Mouse (Mus musculus): ENCODE results near the gene Gm10352. TPM values are rescaled to one million over a fixed set of nuclear protein-coding genes. Genes with fewer than 3 reads are reported as not detected.
"Not testable (repeated sequence)": the region's sequence is repeated elsewhere in the genome, so short reads cannot be mapped to it uniquely, and the experiment has no call there.

Gene Gm10352
- not detected in 2 replicates for polyA plus RNA-seq (2014; fragmentation: Nextera tagmentation; extraction: Ambion mirVana)

GRCm38 (mm10) chrY:2900689-2901088 is at the start of gene Gm10352:
Gm10352 (plus strand) TSS chrY:2900989.
- not testable (repeated sequence) for H3K9me3 ChIP-seq (replicated peaks; ENCODE audit: control insufficient read depth, low read length); DNase-seq (ENCODE audit: low spot score)

GRCm38 (mm10) chrY:2932282-2932681 is 31.5 kb downstream of the Gm10352 start, which contains the start of gene Gm29289:
Gm29289 (plus strand) TSS chrY:2932582.
- H3K9me3 ChIP-seq (replicated peaks; ENCODE audit: control insufficient read depth, low read length); H3K9ac ChIP-seq (replicated peaks; ENCODE audit: low read length); H3K4me1 ChIP-seq (ENCODE audit: control insufficient read depth, insufficient read depth, low read length); DNase-seq (ENCODE audit: low spot score); ATAC-seq (replicated peaks; ENCODE audit: insufficient number of reproducible peaks, low FRiP score, low TSS enrichment, low read depth); H3K27ac ChIP-seq (replicated peaks; ENCODE audit: low read depth, low read length); H3K36me3 ChIP-seq (replicated peaks; ENCODE audit: control insufficient read depth, insufficient read depth, low read depth, low read length); H3K4me2 ChIP-seq (ENCODE audit: low read depth, low read length); H3K27me3 ChIP-seq (ENCODE audit: control insufficient read depth, insufficient read depth, low read length); H3K4me3 ChIP-seq (ENCODE audit: low read depth, low read length): not testable (repeated sequence)
- no CpG with 5 or more reads among the region's 9 CpGs for WGBS

More at GRCm38 (mm10) chrY:2900689-2901088, at the start of gene Gm10352:
- H3K27me3 ChIP-seq (ENCODE audit: control insufficient read depth, insufficient read depth, low read length); ATAC-seq (replicated peaks; ENCODE audit: insufficient number of reproducible peaks, low FRiP score, low TSS enrichment, low read depth); H3K36me3 ChIP-seq (replicated peaks; ENCODE audit: control insufficient read depth, insufficient read depth, low read depth, low read length); H3K27ac ChIP-seq (replicated peaks; ENCODE audit: low read depth, low read length); H3K4me2 ChIP-seq (ENCODE audit: low read depth, low read length); H3K4me1 ChIP-seq (ENCODE audit: control insufficient read depth, insufficient read depth, low read length); H3K4me3 ChIP-seq (ENCODE audit: low read depth, low read length); H3K9ac ChIP-seq (replicated peaks; ENCODE audit: low read length): not testable (repeated sequence)
- no CpG with 5 or more reads among the region's 9 CpGs for WGBS

Other genes with a start within 250 kb of the Gm10352 start
- gene Sry, start 237.3 kb upstream of the Gm10352 start, polyA plus RNA-seq (2014; fragmentation: Nextera tagmentation; extraction: Ambion mirVana), result not detected in 2 replicates
- not detected in 2 replicates for gene H2al2b, start 180.3 kb upstream of the Gm10352 start, polyA plus RNA-seq (2014; fragmentation: Nextera tagmentation; extraction: Ambion mirVana)
- gene Gm4064, start 104.8 kb upstream of the Gm10352 start, polyA plus RNA-seq (2014; fragmentation: Nextera tagmentation; extraction: Ambion mirVana), result not detected in 2 replicates
- gene Rbmy, start 70.3 kb upstream of the Gm10352 start, polyA plus RNA-seq (2014; fragmentation: Nextera tagmentation; extraction: Ambion mirVana), result not detected in 2 replicates
- not detected in 2 replicates for gene Gm10256, start 70.3 kb upstream of the Gm10352 start, polyA plus RNA-seq (2014; fragmentation: Nextera tagmentation; extraction: Ambion mirVana)
- not detected in 2 replicates for gene Gm29289, start 31.6 kb downstream of the Gm10352 start, polyA plus RNA-seq (2014; fragmentation: Nextera tagmentation; extraction: Ambion mirVana)